Mouse (Mus musculus) MEL (cell line): Measurements from ENCODE around the gene Strbp.

ENCODE experiments used
- CTCF ChIP-seq, 3 experiments: IDR thresholded peaks in 2 of 3; conservative IDR thresholded peaks in 1 of 3; 2 replicates each; pipeline ENCODE4 v1.5.1; 2011 to 2012; ENCODE audit warnings: low read length in 3 of 3, low read depth in 2 of 3, mild to moderate bottlenecking in 2 of 3, improper control_type of control experiment in 1 of 3, inconsistent platforms in 1 of 3, mixed read lengths in 1 of 3, moderate library complexity in 1 of 3; ENCODE audit not compliant: control insufficient read depth in 1 of 3, insufficient read depth in 1 of 3, poor library complexity in 1 of 3, severe bottlenecking in 1 of 3
- NELFE ChIP-seq: IDR thresholded peaks from 2 replicates; pipeline ENCODE4 v1.6.1; 2011; ENCODE audit warnings: low read depth, low read length, improper control_type of control experiment

- TF ChIP-seq CTCF (IDR thresholded peaks at IDR 0.05 in 2 of 3, conservative IDR thresholded peaks at IDR 0.05 in 1 of 3; ENCODE audit: control insufficient read depth in 1 of 3, insufficient read depth in 1 of 3, low read depth in 2 of 3, low read length in 3 of 3, poor library complexity in 1 of 3, severe bottlenecking in 1 of 3): no peak
- 0 out of 2 replicates have a peak, but pooled peaks have one; percentile 35 for TF ChIP-seq NELFE
Measured at GRCm38 (mm10) chr2:37702301-37703172, 1.1 kb downstream of the Strbp start.
